Mouse (Mus musculus) heart, postnatal 0 days (tissue): ENCODE measurements around the gene Il1r2.

ENCODE experiments used
- CTCF ChIP-seq: IDR thresholded peaks from 2 replicates; pipeline ENCODE4 v1.5.1; 2016; ENCODE audit warnings: antibody characterized with exemption, control low read depth, low read depth
- EP300 ChIP-seq: IDR thresholded peaks from 2 replicates; pipeline ENCODE4 v1.6.1; 2016; ENCODE audit warnings: antibody characterized with exemption, low read depth

DNA sequence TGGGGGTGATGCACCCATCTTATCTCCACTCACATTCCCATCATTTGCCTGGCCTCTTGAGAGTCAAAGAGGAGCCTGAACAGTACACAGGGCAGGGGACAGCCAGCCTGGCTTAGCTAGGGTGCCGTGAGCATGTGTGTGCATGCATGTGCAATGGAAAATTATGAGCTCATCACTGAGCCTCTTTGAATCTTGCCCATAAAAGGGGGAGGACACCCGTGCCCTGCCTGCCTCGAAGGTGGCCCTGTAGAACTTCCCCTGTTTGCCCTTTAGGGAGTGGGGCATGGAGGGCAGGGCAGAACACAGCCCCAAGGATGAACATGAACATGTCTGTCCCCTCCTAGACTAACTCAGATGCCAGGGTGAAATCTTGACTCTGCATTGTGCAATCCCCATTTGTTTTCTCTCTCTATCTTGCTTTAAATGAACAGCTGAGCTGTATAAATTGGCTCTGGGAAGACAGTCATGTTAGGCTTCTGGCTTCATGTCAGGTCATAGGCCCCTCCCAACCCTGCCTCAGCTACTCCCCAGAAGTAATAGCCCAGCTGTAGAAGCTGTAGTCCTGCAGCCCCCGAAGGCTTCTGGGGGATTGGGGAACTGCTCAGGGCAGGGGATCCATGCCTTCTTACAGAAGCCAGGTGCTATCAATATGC lies 14.6 kb upstream of the Il1r2 start:
- TF ChIP-seq CTCF (no peak), EP300 (no peak)
